Comparison of ENCODE assay signal across 8 mouse cellular contexts in genomic region chr1:95313393-95314228, GRCm38 (mm10). TPM values are rescaled to one million over a fixed set of nuclear protein-coding genes. Genes with fewer than 3 reads are reported as not detected.
A peak's percentile ranks its signal among the peaks of the same experiment; 100 is the strongest.
DNase-seq lines count a peak whose midpoint lies in the region; ATAC-seq lines count a peak whose summit lies in the region.

Fam174a (plus strand) TSS chr1:95313623.

- ATAC-seq in megakaryocyte progenitor cell, adult 5-6 weeks (replicated peaks; ENCODE audit: poor library complexity): peak; percentile 88

- DNase-seq in adipocyte (ENCODE audit: low spot score): peak; percentile 96
- DNase-seq in embryo, embryonic 10 days (ENCODE audit: low spot score): peak; percentile 97
- peak; percentile 92 for DNase-seq in gastrocnemius, postnatal 10 days
- peak; percentile 95 for DNase-seq in induced T-regulatory cell, adult 2 months (ENCODE audit: low read depth)
- DNase-seq in left cerebral cortex, adult 9 months (ENCODE audit: low spot score in 2 of 2): peak; percentile 85 to 94
- DNase-seq in right cerebral cortex, postnatal 14 days: peak; percentile 92
- DNase-seq in urinary bladder, postnatal 36 days (ENCODE audit: low spot score in 2 of 2): peak; percentile 89 to 95

RNA-seq across cellular contexts. Expression of gene Fam174a, which starts in this region (rescaled TPM):
- 10 to 100 TPM; 19.5 to 23.0 TPM for total RNA-seq in gastrocnemius, postnatal 10 days (2021)
- total RNA-seq in megakaryocyte progenitor cell, adult 5-6 weeks (2015): 19.2 and 23.9 TPM in 2 replicates
- 15.4 and 16.4 TPM in 2 replicates for total RNA-seq in megakaryocyte progenitor cell, adult 5-6 weeks (2017)

Comparison
In these comparisons a context has a peak if more than half of its experiments do, and no peak if none do; other contexts are left out.
1. Peak in every context shown above with its lines: DNase-seq and ATAC-seq.